Comparison of ENCODE assay signal across 7 mouse cellular contexts in the genomic region with DNA sequence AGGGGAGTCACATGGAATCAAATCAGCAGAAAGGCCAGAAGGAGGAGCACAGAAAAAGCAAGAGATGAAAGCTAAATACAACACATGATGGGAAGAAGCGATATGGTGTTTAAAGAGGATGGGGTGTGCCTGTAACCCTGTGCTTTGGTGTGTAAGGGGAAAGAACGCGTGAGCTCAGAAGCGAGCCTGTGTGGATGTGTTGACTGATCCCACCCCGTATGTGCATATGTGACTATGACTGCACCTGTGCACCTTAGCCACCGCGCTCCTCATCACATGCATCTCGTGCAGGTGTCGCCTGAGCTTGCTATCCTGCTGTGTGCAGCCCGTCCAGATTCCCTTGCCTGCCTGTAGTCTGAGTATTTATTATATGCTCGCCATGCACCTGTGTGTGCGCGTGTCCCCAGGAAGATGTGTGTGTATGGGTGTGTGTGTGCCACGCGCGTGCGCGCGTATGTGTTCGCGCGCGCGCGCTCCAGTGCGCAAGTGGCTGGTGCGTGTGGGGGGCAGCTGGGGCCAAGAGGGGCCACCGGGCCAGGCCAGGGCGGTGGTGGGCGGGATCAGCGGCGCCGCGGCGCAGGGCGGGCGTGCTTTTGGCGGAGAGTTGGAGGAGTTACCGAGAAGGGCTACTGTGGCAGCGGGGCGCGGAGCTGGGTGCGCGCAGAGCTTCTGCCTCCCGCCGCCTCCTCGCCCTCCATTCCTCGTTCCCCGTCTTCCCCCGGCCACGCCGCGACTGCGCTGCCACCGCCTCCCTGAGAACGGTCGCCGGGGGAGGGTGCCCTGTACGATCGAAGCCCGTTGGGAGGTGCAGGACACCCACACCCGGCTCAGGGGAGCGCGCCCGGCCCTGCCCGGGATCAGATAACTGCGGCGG. TPM values are rescaled to one million over a fixed set of nuclear protein-coding genes. Genes with fewer than 3 reads are reported as not detected.
DNase-seq lines count a peak whose midpoint lies in the region; ATAC-seq lines count a peak whose summit lies in the region.

No protein-coding gene starts in this region.

- H3K4me3 ChIP-seq in forebrain, embryonic 13.5 days = peak overlapping the region; percentile 47
- peak overlapping the region; percentile 54 for H3K4me3 ChIP-seq in hindbrain, embryonic 11.5 days (ENCODE audit: low read depth, low read length)
- H3K4me3 ChIP-seq in limb, embryonic 13.5 days = peak overlapping the region; percentile 53

- H3K9ac ChIP-seq in forebrain, embryonic 13.5 days = peak overlapping the region; percentile 55; the same call in 1 of the 2 replicates
- peak overlapping the region; percentile 47 for H3K9ac ChIP-seq in hindbrain, embryonic 11.5 days (ENCODE audit: low read depth, low read length)
- H3K9ac ChIP-seq in limb, embryonic 13.5 days = peak overlapping the region; percentile 50

- H3K27ac ChIP-seq in forebrain, embryonic 13.5 days = no peak overlapping the region
- no peak overlapping the region for H3K27ac ChIP-seq in hindbrain, embryonic 11.5 days (ENCODE audit: low read depth, low read length)
- H3K27ac ChIP-seq in limb, embryonic 13.5 days = no peak overlapping the region

- under 1% methylated on average over 67 of the region's 68 CpGs for WGBS in forebrain, embryonic 13.5 days
- 2% methylated on average over 58 of the region's 68 CpGs for WGBS in hindbrain, embryonic 11.5 days
- WGBS in limb, embryonic 13.5 days = 2% methylated on average over 59 of the region's 68 CpGs

- peak overlapping the region; percentile 66 for H3K4me2 ChIP-seq in forebrain, embryonic 13.5 days
- peak overlapping the region; percentile 87 for H3K4me2 ChIP-seq in hindbrain, embryonic 11.5 days (replicated peaks; ENCODE audit: low read depth, low read length)
- peak overlapping the region; percentile 99 for H3K4me2 ChIP-seq in limb, embryonic 13.5 days (replicated peaks)

- H3K9me3 ChIP-seq in forebrain, embryonic 13.5 days (replicated peaks) = no peaks in the 10 kb centered on the region
- no peaks in the 10 kb centered on the region for H3K9me3 ChIP-seq in hindbrain, embryonic 11.5 days (ENCODE audit: control insufficient read depth, low read length)
- no peaks in the 10 kb centered on the region for H3K9me3 ChIP-seq in limb, embryonic 13.5 days

- peaks cover 77% of the 10 kb centered on the region for H3K27me3 ChIP-seq in forebrain, embryonic 13.5 days
- H3K27me3 ChIP-seq in hindbrain, embryonic 11.5 days (ENCODE audit: control insufficient read depth, insufficient read depth, low read length) = peaks cover 45% of the 10 kb centered on the region
- H3K27me3 ChIP-seq in limb, embryonic 13.5 days = peaks cover 86% of the 10 kb centered on the region

- H3K36me3 ChIP-seq in forebrain, embryonic 13.5 days (ENCODE audit: poor library complexity, severe bottlenecking) = no peaks in the 10 kb centered on the region
- no peaks in the 10 kb centered on the region for H3K36me3 ChIP-seq in hindbrain, embryonic 11.5 days (ENCODE audit: control insufficient read depth, insufficient read depth, low read length)
- H3K36me3 ChIP-seq in limb, embryonic 13.5 days = no peaks in the 10 kb centered on the region

- DNase-seq in MN1 (ENCODE audit: low spot score) = peak; percentile 37
- peak; percentile 18 for DNase-seq in adrenal gland, postnatal 25 days
- peak; percentile 44 for DNase-seq in hindbrain, embryonic 11.5 days (ENCODE audit: low spot score)
- DNase-seq in right cerebral cortex, postnatal 14 days = peak; percentile 38
- DNase-seq in urinary bladder, adult 18-20 months (ENCODE audit: low spot score in 2 of 2) = no peak

- ATAC-seq in forebrain, embryonic 13.5 days = no peak
- no peak; the same call in 1 of the 2 replicates for ATAC-seq in hindbrain, embryonic 11.5 days (ENCODE audit: low FRiP score)
- no peak for ATAC-seq in limb, embryonic 13.5 days (ENCODE audit: low FRiP score, low read depth)

- peaks cover 20% of the 10 kb centered on the region for H3K4me1 ChIP-seq in forebrain, embryonic 13.5 days
- H3K4me1 ChIP-seq in hindbrain, embryonic 11.5 days (replicated peaks; ENCODE audit: control insufficient read depth, insufficient read depth, low read length) = peaks cover 6% of the 10 kb centered on the region
- H3K4me1 ChIP-seq in limb, embryonic 13.5 days = peaks cover 26% of the 10 kb centered on the region

RNA-seq across cellular contexts. Expression of a gene that starts 0.5 kb away (rescaled TPM):
- total RNA-seq in adrenal gland, postnatal 25 days (2021) = 2.2 TPM in 2 replicates
- 0.28 and 0.39 TPM in 2 replicates for polyA plus RNA-seq in forebrain, embryonic 13.5 days (2015; fragmentation: Nextera tagmentation; extraction: Ambion mirVana)
- 1.7 and 3.3 TPM in 2 replicates for polyA plus RNA-seq in hindbrain, embryonic 11.5 days (2014; fragmentation: Nextera tagmentation; extraction: Ambion mirVana)
- 0.14 and 0.15 TPM in 2 replicates for polyA plus RNA-seq in limb, embryonic 13.5 days (2015; fragmentation: Nextera tagmentation; extraction: Ambion mirVana)

Comparison
In these comparisons a context has a peak if more than half of its experiments do, and no peak if none do; other contexts are left out.
1. DNase-seq: peak in MN1 (single experiment), adrenal gland, postnatal 25 days (single experiment), hindbrain, embryonic 11.5 days (single experiment) and right cerebral cortex, postnatal 14 days (single experiment); none in urinary bladder, adult 18-20 months (0 of 2).
2. Peak in every context shown above with its lines, with median percentiles within 50 percentile points of each other: H3K4me2 ChIP-seq, H3K4me3 ChIP-seq and H3K9ac ChIP-seq.